Mouse (Mus musculus) liver, embryonic 16.5 days (tissue): ENCODE data around the gene AI413582. TPM values are rescaled to one million over a fixed set of nuclear protein-coding genes. Genes with fewer than 3 reads are reported as not detected.

ENCODE experiments used
- ATAC-seq: fragments of 200-750 bp; cut with Nextera tagmentation; 2 replicates; pipeline ENCODE4 v1.8.0; 2017; ENCODE audit warnings: low read depth, mild to moderate bottlenecking, moderate number of reproducible peaks, moderate library complexity
- H3K27ac ChIP-seq: fragments of 300-500 bp; sonication (generic); 2 replicates; pipeline ENCODE4 v1.5.1; 2014; ENCODE audit warnings: mild to moderate bottlenecking, low read length
- H3K27me3 ChIP-seq: fragments of 300-500 bp; sonication (generic); 2 replicates; pipeline ENCODE4 v1.6.1; 2014; ENCODE audit warnings: low read depth, low read length, mixed read lengths; ENCODE audit not compliant: control insufficient read depth, insufficient read depth
- H3K36me3 ChIP-seq: fragments of 300-500 bp; sonication (generic); 2 replicates; pipeline ENCODE4 v1.6.1; 2014; ENCODE audit warnings: mild to moderate bottlenecking; ENCODE audit not compliant: control insufficient read depth, insufficient read depth
- H3K4me1 ChIP-seq: fragments of 300-500 bp; sonication (generic); 2 replicates; pipeline ENCODE4 v1.6.1; 2014; ENCODE audit warnings: low read depth, low read length, mixed read lengths; ENCODE audit not compliant: control insufficient read depth
- H3K4me2 ChIP-seq: fragments of 300-500 bp; sonication (generic); 2 replicates; pipeline ENCODE4 v1.6.1; 2014; ENCODE audit warnings: low read depth, low read length, mixed read lengths
- H3K4me3 ChIP-seq: fragments of 300-500 bp; sonication (generic); 2 replicates; pipeline ENCODE4 v1.5.1; 2014; ENCODE audit warnings: low read depth, mild to moderate bottlenecking, low read length
- H3K9ac ChIP-seq: fragments of 300-500 bp; sonication (generic); 2 replicates; pipeline ENCODE4 v1.6.1; 2014; ENCODE audit warnings: low read depth, low read length
- H3K9me3 ChIP-seq: fragments of 300-500 bp; sonication (generic); replicated peaks from 2 replicates; pipeline ENCODE4 v1.6.1; 2016; ENCODE audit warnings: low read length; ENCODE audit not compliant: control insufficient read depth
- WGBS: fragments of 180-500 bp; shearing (Covaris S2); extraction: QIAGEN DNeasy Blood & Tissue Kit; methylation state at CpG from one replicate; pipeline ENCODE4 v1.1.7; 2014; ENCODE audit not compliant: insufficient replicate concordance; 5-methylcytosine and 5-hydroxymethylcytosine counted together
- polyA plus RNA-seq: library from polyadenylated mRNA; unstranded; fragments of >200 nt; fragmentation: Nextera tagmentation; extraction: Ambion mirVana; gene quantifications from 2 replicates; pipeline ENCODE4 v1.2.1, GENCODE M21; 2015

The AI413582 gene
- 10.5 and 10.7 TPM in 2 replicates for polyA plus RNA-seq

- Histone ChIP-seq H3K36me3 (peaks cover 4% of the 10 kb centered on the region; the same call in 1 of the 2 replicates), H3K9ac (peak within 1 kb of the TSS; percentile 77), H3K4me2 (peak within 1 kb of the TSS; percentile 95), H3K27ac (peak within 1 kb of the TSS; percentile 62), H3K9me3 (no peaks in the 10 kb centered on the region), H3K4me1 (peaks cover 37% of the 10 kb centered on the region), H3K27me3 (no peaks in the 10 kb centered on the region), H3K4me3 (peak within 1 kb of the TSS; percentile 72)
- WGBS, result under 1% methylated on average over 57 of the region's 58 CpGs
- ATAC-seq, result peak; percentile 96
Measured at GRCm38 (mm10) chr17:27565163-27565941, at the start of gene AI413582. AI413582 (minus strand) TSS chr17:27565756.

GRCm38 (mm10) chr17:27613016-27613415 lies 47.5 kb upstream of the AI413582 start:
- Histone ChIP-seq H3K36me3 (no peaks in the 10 kb centered on the region), H3K27me3 (no peaks in the 10 kb centered on the region), H3K4me1 (peaks cover 25% of the 10 kb centered on the region), H3K9me3 (peaks cover 3% of the 10 kb centered on the region; the same call in 1 of the 2 replicates), H3K4me2 (no peak overlapping the region), H3K27ac (no peak overlapping the region), H3K9ac (no peak overlapping the region), H3K4me3 (no peak overlapping the region)
- no peak for ATAC-seq
- WGBS, result 71% methylated on average over 4 of the region's 4 CpGs

- H3K4me3 ChIP-seq, result no peak overlapping the region
- 57% methylated on average over 5 of the region's 5 CpGs for WGBS
- no peaks in the 10 kb centered on the region for H3K27me3 ChIP-seq
- H3K36me3 ChIP-seq, result no peaks in the 10 kb centered on the region
- peaks cover 25% of the 10 kb centered on the region for H3K4me1 ChIP-seq
- H3K4me2 ChIP-seq, result no peak overlapping the region
- ATAC-seq, result no peak
- no peak overlapping the region for H3K27ac ChIP-seq
- H3K9me3 ChIP-seq, result no peaks in the 10 kb centered on the region
- no peak overlapping the region for H3K9ac ChIP-seq
Measured at GRCm38 (mm10) chr17:27611994-27612393, 46.4 kb upstream of the AI413582 start.

GRCm38 (mm10) chr17:27611519-27611884 lies 45.9 kb upstream of the AI413582 start:
- H3K27ac ChIP-seq, result no peak overlapping the region
- no peaks in the 10 kb centered on the region for H3K9me3 ChIP-seq
- H3K27me3 ChIP-seq, result no peaks in the 10 kb centered on the region
- no peak overlapping the region for H3K9ac ChIP-seq
- peaks cover 25% of the 10 kb centered on the region for H3K4me1 ChIP-seq
- WGBS, result 37% methylated on average over 3 of the region's 3 CpGs
- H3K4me2 ChIP-seq, result no peak overlapping the region
- no peak overlapping the region for H3K4me3 ChIP-seq
- 0 out of 2 replicates have a peak, but pooled peaks have one; percentile 39 for ATAC-seq
- no peaks in the 10 kb centered on the region for H3K36me3 ChIP-seq

- Histone ChIP-seq H3K9ac (no peak overlapping the region), H3K27ac (no peak overlapping the region), H3K4me2 (no peak overlapping the region), H3K4me1 (peaks cover 25% of the 10 kb centered on the region), H3K9me3 (no peaks in the 10 kb centered on the region), H3K36me3 (no peaks in the 10 kb centered on the region), H3K4me3 (no peak overlapping the region), H3K27me3 (no peaks in the 10 kb centered on the region)
- WGBS, result 38% methylated on average over 10 of the region's 10 CpGs
- ATAC-seq, result no peak
Measured at GRCm38 (mm10) chr17:27610679-27611518, 45.3 kb upstream of the AI413582 start.

GRCm38 (mm10) chr17:27609576-27609975 lies 44.0 kb upstream of the AI413582 start:
- no peak for ATAC-seq
- Histone ChIP-seq H3K27ac (no peak overlapping the region), H3K4me2 (no peak overlapping the region), H3K36me3 (no peaks in the 10 kb centered on the region), H3K9me3 (no peaks in the 10 kb centered on the region), H3K9ac (no peak overlapping the region), H3K4me3 (no peak overlapping the region), H3K4me1 (peaks cover 25% of the 10 kb centered on the region), H3K27me3 (no peaks in the 10 kb centered on the region)
- WGBS, result 80% methylated on average over 7 of the region's 7 CpGs

DNA sequence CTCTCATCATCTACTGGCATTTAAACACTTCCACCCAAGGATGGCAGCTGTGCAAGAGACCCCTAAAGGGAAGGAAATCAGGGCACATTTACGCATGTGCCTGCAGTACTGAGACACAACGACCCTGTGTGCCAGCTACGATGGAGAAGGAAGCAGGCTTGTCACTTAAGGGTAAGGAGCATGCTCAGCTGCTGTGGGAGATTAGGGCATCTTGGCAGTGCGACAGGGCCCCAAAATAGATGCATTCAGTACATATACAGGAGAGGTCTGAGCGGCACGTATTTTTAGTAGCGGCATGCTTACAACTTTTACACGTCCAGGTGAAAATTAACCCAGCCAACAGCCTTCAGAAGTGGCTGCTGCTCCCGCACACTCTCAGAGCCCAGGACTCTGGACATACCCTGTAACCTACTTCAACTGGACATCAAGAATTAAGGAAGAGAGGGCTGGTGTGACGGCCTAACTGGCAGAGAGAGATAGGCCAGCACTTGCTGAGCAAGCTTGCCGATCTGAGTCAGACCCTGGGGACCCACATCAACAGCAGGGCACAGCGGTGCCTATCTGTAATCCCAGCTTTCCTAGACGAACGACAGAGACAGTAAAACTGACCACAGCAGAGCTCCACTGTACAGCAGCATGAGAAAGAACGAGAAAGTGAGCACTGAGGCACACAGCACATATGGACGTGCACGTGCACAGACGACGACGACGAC lies 38.1 kb upstream of the AI413582 start:
- H3K27me3 ChIP-seq, result no peaks in the 10 kb centered on the region
- 0 out of 2 replicates have a peak overlapping the region, but pooled peaks have one; percentile 3 for H3K27ac ChIP-seq
- peaks cover 20% of the 10 kb centered on the region for H3K4me1 ChIP-seq
- 36% methylated on average over 21 of the region's 21 CpGs for WGBS
- H3K4me3 ChIP-seq, result no peak overlapping the region
- ATAC-seq, result peak; percentile 72
- H3K36me3 ChIP-seq, result no peaks in the 10 kb centered on the region
- H3K9me3 ChIP-seq, result no peaks in the 10 kb centered on the region
- H3K4me2 ChIP-seq, result no peak overlapping the region
- H3K9ac ChIP-seq, result no peak overlapping the region

- peaks cover 20% of the 10 kb centered on the region for H3K4me1 ChIP-seq
- H3K9ac ChIP-seq, result no peak overlapping the region
- no peak overlapping the region for H3K4me2 ChIP-seq
- no peak overlapping the region for H3K27ac ChIP-seq
- H3K9me3 ChIP-seq, result no peaks in the 10 kb centered on the region
- H3K27me3 ChIP-seq, result no peaks in the 10 kb centered on the region
- no peak overlapping the region for H3K4me3 ChIP-seq
- WGBS, result 62% methylated on average over 2 of the region's 2 CpGs
- H3K36me3 ChIP-seq, result no peaks in the 10 kb centered on the region
- no peak for ATAC-seq
Measured at GRCm38 (mm10) chr17:27603036-27603435, 37.5 kb upstream of the AI413582 start.
